Mouse (Mus musculus): ENCODE measurements around the gene Cyth1. TPM values are rescaled to one million over a fixed set of nuclear protein-coding genes. Genes with fewer than 3 reads are reported as not detected.

Gene Cyth1
- total and polyA plus RNA-seq, 3 experiments = 13.2 to 13.6 TPM; not detected in 1

DNA sequence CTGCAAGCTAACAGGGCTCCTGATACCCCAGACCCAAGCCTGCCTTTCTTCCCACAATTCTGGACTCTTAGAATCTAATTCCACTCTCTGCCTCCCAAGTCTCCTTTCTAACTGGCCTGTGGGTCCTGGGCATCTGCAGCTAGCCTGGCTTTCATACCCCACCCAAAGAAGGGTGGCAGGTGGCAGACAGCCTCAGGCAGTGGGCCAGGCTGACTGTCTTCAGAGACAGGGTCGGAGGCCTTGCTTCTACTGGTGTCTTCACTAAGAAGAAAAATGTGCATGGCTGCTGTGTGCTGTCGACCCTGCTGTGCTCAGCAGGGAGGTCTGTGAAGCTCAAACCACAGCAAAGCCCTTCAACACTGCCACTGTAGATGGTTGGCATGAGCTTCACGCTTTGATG lies 39.0 kb downstream of the Cyth1 start:
- DNase-seq (ENCODE audit: low read depth, low spot score) = no peak
- H3K4me3 ChIP-seq (ENCODE audit: control insufficient read depth in 1 of 2, insufficient read depth in 1 of 2, low read depth in 2 of 2, low read length in 2 of 2) = no peak overlapping the region
- H3K27me3 ChIP-seq (ENCODE audit: control insufficient read depth in 1 of 2, insufficient read depth in 2 of 2, low read length in 2 of 2) = no peaks in the 10 kb centered on the region
- no peak overlapping the region for H3K27ac ChIP-seq (ENCODE audit: control insufficient read depth, low read depth, low read length)
- H3K36me3 ChIP-seq (ENCODE audit: control insufficient read depth in 1 of 2, insufficient read depth in 2 of 2, low read length in 2 of 2) = peaks cover 0 to 10% of the 10 kb centered on the region in 2 experiments; a peak in 2 of 4 replicates
- no peak overlapping the region for H3K9ac ChIP-seq (ENCODE audit: control insufficient read depth, low read depth, low read length, poor library complexity, severe bottlenecking)
- peaks cover 2 to 21% of the 10 kb centered on the region in 2 experiments for H3K4me1 ChIP-seq (ENCODE audit: control insufficient read depth in 1 of 2, insufficient read depth in 2 of 2, low read length in 2 of 2)
- no peaks in the 10 kb centered on the region for H3K9me3 ChIP-seq (replicated peaks; ENCODE audit: insufficient read depth, low read length)
- no peaks in the 10 kb centered on the region for H3K79me2 ChIP-seq (ENCODE audit: control insufficient read depth, insufficient read depth, low read length, poor library complexity)
- no peak for TF ChIP-seq EP300 (IDR thresholded peaks at IDR 0.05; ENCODE audit: low read depth in 1 of 2, low read length in 2 of 2)
- no peak for TF ChIP-seq BHLHE40 (IDR thresholded peaks at IDR 0.05; ENCODE audit: borderline replicate concordance, low read depth, low read length)
- TF ChIP-seq RAD21 (IDR thresholded peaks at IDR 0.05; ENCODE audit: low read depth, low read length) = no peak
- TF ChIP-seq ZNF384 (IDR thresholded peaks at IDR 0.05; ENCODE audit: low read depth, low read length) = no peak

DNA sequence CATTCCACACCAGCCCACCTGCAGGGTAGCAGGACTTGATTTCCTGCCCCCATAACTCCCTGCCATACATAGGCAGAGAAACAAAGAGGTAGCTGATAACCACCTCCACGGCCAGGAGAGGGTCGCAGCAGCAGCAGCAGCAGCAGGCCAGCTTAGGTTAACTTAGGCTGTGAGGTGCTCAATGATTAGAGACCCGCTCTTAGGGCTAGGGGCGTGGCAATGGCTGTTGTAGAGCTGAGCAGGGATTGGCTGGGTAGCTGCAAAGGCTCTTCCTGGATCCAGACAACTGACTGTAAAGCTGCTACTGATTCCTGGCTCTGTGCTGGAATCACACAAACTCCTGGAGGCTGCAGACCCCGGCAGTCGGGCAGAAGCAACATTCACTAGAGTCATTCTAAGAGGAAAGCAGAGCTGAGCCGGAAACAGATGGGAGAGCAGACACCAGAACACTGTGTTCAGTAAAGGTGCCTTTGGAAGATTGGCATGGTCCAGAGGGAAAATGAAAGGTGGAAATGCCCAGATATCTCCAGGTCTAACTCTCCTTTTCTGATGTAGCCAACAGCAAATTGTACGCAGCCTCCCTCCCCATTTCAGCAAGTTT lies 39.6 kb downstream of the Cyth1 start:
- peaks cover 0 to 10% of the 10 kb centered on the region in 2 experiments; a peak in 2 of 4 replicates for H3K36me3 ChIP-seq (ENCODE audit: control insufficient read depth in 1 of 2, insufficient read depth in 2 of 2, low read length in 2 of 2)
- no peak overlapping the region for H3K27ac ChIP-seq (ENCODE audit: control insufficient read depth, low read depth, low read length)
- DNase-seq (ENCODE audit: low read depth, low spot score) = peak; percentile 45

DNA sequence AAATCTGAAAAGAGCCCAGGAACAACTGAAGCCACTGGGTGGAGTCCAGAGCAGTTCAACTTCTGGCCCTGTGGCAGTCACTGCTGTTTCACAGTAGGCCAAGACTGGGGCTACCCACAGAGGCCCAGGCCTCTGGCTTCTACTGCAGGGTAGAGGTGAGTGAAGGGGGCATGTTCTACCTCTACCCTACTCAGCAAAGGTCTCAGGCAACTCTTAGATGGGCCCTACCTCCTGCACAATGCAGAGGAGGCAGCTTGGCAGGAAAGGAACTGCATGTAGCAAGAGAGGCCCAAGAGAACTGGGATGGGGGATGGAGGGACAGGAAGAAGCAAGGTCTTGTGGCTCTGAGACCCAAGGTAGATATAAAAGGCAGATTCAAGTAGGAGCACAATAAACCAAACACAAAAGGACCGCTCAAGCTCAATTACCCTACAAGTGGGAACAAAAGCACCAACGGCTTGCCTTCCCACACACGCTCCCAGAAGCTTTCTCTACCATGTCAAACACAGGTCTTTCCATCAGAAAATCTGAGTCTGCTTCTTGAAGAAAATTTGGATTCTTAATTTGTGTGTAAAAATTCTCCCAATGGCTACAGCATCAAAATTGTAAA lies 40.9 kb downstream of the Cyth1 start:
- no peak for DNase-seq (ENCODE audit: low read depth, low spot score)
- Histone ChIP-seq H3K79me2 (ENCODE audit: control insufficient read depth, insufficient read depth, low read length, poor library complexity) (no peaks in the 10 kb centered on the region), H3K9me3 (replicated peaks; ENCODE audit: insufficient read depth, low read length) (no peaks in the 10 kb centered on the region), H3K27me3 (ENCODE audit: control insufficient read depth in 1 of 2, insufficient read depth in 2 of 2, low read length in 2 of 2) (no peaks in the 10 kb centered on the region), H3K27ac (ENCODE audit: control insufficient read depth, low read depth, low read length) (no peak overlapping the region), H3K4me3 (ENCODE audit: control insufficient read depth in 1 of 2, insufficient read depth in 1 of 2, low read depth in 2 of 2, low read length in 2 of 2) (no peak overlapping the region), H3K9ac (ENCODE audit: control insufficient read depth, low read depth, low read length, poor library complexity, severe bottlenecking) (no peak overlapping the region), H3K36me3 (ENCODE audit: control insufficient read depth in 1 of 2, insufficient read depth in 2 of 2, low read length in 2 of 2) (peaks cover 0 to 4% of the 10 kb centered on the region in 2 experiments; a peak in 2 of 4 replicates), H3K4me1 (ENCODE audit: control insufficient read depth in 1 of 2, insufficient read depth in 2 of 2, low read length in 2 of 2) (peaks cover 2 to 13% of the 10 kb centered on the region in 2 experiments)
- TF ChIP-seq NELFE (IDR thresholded peaks at IDR 0.05; ENCODE audit: low read depth, low read length) (no peak), MAZ (IDR thresholded peaks at IDR 0.05; ENCODE audit: low read depth, low read length) (no peak), BHLHE40 (IDR thresholded peaks at IDR 0.05; ENCODE audit: borderline replicate concordance, low read depth, low read length) (no peak), UBTF (IDR thresholded peaks at IDR 0.05; ENCODE audit: borderline replicate concordance, insufficient read depth, low read depth, low read length) (no peak), MYC (IDR thresholded peaks at IDR 0.05; ENCODE audit: low read depth, low read length) (no peak), ZMIZ1 (IDR thresholded peaks at IDR 0.05; ENCODE audit: low read depth, low read length) (no peak), POLR2A (IDR thresholded peaks at IDR 0.05; ENCODE audit: control insufficient read depth in 1 of 2, insufficient read depth in 1 of 2, low read depth in 1 of 2, low read length in 2 of 2, poor library complexity in 1 of 2) (no peak), SIN3A (IDR thresholded peaks at IDR 0.05; ENCODE audit: low read length) (no peak), SMC3 (IDR thresholded peaks at IDR 0.05; ENCODE audit: low read depth, low read length) (no peak), TCF12 (IDR thresholded peaks at IDR 0.05; ENCODE audit: low read depth, low read length) (no peak), TBP (IDR thresholded peaks at IDR 0.05; ENCODE audit: low read depth, low read length) (no peak), NRF1 (IDR thresholded peaks at IDR 0.05; ENCODE audit: insufficient read depth, low read depth, low read length, poor library complexity, severe bottlenecking) (no peak), HCFC1 (IDR thresholded peaks at IDR 0.05; ENCODE audit: low read depth, low read length) (no peak)

More for the DNA sequence above, 39.6 kb downstream of the Cyth1 start:
- TF ChIP-seq CTCF (IDR thresholded peaks at IDR 0.05 in 2 of 3, conservative IDR thresholded peaks at IDR 0.05 in 1 of 3; ENCODE audit: control insufficient read depth in 1 of 3, insufficient read depth in 1 of 3, low read depth in 2 of 3, low read length in 3 of 3, poor library complexity in 1 of 3, severe bottlenecking in 1 of 3) = no peak
- TF ChIP-seq ZNF384 (IDR thresholded peaks at IDR 0.05; ENCODE audit: low read depth, low read length) = no peak
- TF ChIP-seq ELF1 (IDR thresholded peaks at IDR 0.05; ENCODE audit: low read depth, low read length) = 0 out of 2 replicates have a peak, but pooled peaks have one; percentile 15
- TF ChIP-seq GABPA (IDR thresholded peaks at IDR 0.05; ENCODE audit: low read depth, low read length) = no peak
- TF ChIP-seq E2F4 (IDR thresholded peaks at IDR 0.05; ENCODE audit: borderline replicate concordance, low read depth, low read length) = no peak
- no peaks in the 10 kb centered on the region for H3K27me3 ChIP-seq (ENCODE audit: control insufficient read depth in 1 of 2, insufficient read depth in 2 of 2, low read length in 2 of 2)
- H3K9me3 ChIP-seq (replicated peaks; ENCODE audit: insufficient read depth, low read length) = no peaks in the 10 kb centered on the region
- no peak overlapping the region for H3K4me3 ChIP-seq (ENCODE audit: control insufficient read depth in 1 of 2, insufficient read depth in 1 of 2, low read depth in 2 of 2, low read length in 2 of 2)
- no peak overlapping the region for H3K9ac ChIP-seq (ENCODE audit: control insufficient read depth, low read depth, low read length, poor library complexity, severe bottlenecking)
- no peaks in the 10 kb centered on the region for H3K79me2 ChIP-seq (ENCODE audit: control insufficient read depth, insufficient read depth, low read length, poor library complexity)
- H3K4me1 ChIP-seq (ENCODE audit: control insufficient read depth in 1 of 2, insufficient read depth in 2 of 2, low read length in 2 of 2) = peaks cover 2 to 21% of the 10 kb centered on the region in 2 experiments

Data from MEL (cell line).